Mouse (Mus musculus): ENCODE measurements around the gene Esp22. TPM values are rescaled to one million over a fixed set of nuclear protein-coding genes. Genes with fewer than 3 reads are reported as not detected.
"Not testable (repeated sequence)": the region's sequence is repeated elsewhere in the genome, so short reads cannot be mapped to it uniquely, and the experiment has no call there.

The Esp22 gene
- polyA plus RNA-seq (2015; fragmentation: Nextera tagmentation; extraction: Ambion mirVana): not detected in 2 replicates

DNA sequence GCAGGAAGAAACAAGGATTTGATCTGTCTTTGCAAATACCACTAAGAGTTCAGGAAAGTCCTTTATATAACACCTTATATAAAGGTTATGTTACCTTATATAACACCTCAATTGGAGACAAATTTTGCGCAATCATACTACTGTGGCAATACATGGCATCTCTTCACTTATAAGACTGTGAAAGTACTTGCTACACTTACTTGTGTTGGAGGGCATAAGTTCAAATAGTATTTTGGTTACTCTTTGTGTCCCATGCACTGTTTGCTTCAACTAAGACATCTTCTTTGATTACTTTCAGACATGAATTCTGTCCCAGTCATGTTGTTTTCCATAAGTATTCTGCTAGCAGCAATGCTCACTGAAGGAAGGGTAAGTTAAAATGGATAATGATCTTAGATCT lies at the start of gene Esp22:
Gene Esp22, plus strand, starts transcription at position 301 of the 400 bp plus-strand sequence.
- H3K27me3 ChIP-seq (ENCODE audit: insufficient read depth, low read length): no peaks in the 10 kb centered on the region
- WGBS: 86% methylated on average over 1 of the region's 1 CpGs
- no peak within 1 kb of the TSS for H3K9ac ChIP-seq (ENCODE audit: low read depth, low read length)

DNA sequence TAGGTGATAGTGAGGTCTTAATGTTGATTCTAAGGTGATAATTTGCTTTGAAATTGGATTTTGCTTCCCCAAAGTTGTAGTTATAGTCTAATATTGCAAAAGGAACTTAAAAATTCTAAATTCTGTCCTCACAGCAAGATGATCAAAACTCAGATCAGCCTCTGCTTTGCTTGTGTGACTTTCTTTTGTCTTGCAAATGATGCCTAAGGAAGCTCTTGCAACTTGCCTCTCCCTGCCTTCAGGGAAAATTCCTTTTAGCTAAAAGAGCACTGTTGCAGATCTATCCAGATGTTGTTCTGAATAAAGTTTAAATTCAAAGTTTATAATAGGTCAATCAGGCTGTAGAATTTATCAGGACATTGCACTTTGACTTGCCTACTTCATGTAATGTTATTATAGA lies 31.5 kb upstream of the Esp22 start:
- H3K27ac ChIP-seq: no peak overlapping the region
- H3K27me3 ChIP-seq (ENCODE audit: insufficient read depth, low read length): no peaks in the 10 kb centered on the region
- H3K9ac ChIP-seq (ENCODE audit: low read depth, low read length): no peak overlapping the region
- no peaks in the 10 kb centered on the region for H3K9me3 ChIP-seq (replicated peaks; ENCODE audit: low read length)
- ATAC-seq (replicated peaks; ENCODE audit: low FRiP score, low read depth) (no peak), DNase-seq (ENCODE audit: low spot score) (no peak)
- TF ChIP-seq CTCF (IDR thresholded peaks at IDR 0.05; ENCODE audit: low read depth): no peak
- H3K4me3 ChIP-seq (replicated peaks; ENCODE audit: low read depth, low read length): no peak overlapping the region
- H3K4me2 ChIP-seq (ENCODE audit: low read length): no peak overlapping the region
- no peaks in the 10 kb centered on the region for H3K4me1 ChIP-seq (replicated peaks; ENCODE audit: insufficient read depth, low read length)
- H3K36me3 ChIP-seq (ENCODE audit: insufficient read depth, low read length): no peaks in the 10 kb centered on the region

More for the DNA sequence above, at the start of gene Esp22:
- H3K27ac ChIP-seq: no peak within 1 kb of the TSS
- no peak within 1 kb of the TSS for H3K4me3 ChIP-seq (replicated peaks; ENCODE audit: low read depth, low read length)
- no peak within 1 kb of the TSS for H3K4me2 ChIP-seq (ENCODE audit: low read length)
- ATAC-seq (replicated peaks; ENCODE audit: low FRiP score, low read depth): no peak
- H3K36me3 ChIP-seq (ENCODE audit: insufficient read depth, low read length): no peaks in the 10 kb centered on the region
- no peaks in the 10 kb centered on the region for H3K9me3 ChIP-seq (replicated peaks; ENCODE audit: low read length)
- H3K4me1 ChIP-seq (replicated peaks; ENCODE audit: insufficient read depth, low read length): no peaks in the 10 kb centered on the region
- no peak for DNase-seq (ENCODE audit: low spot score)
- no peak for TF ChIP-seq CTCF (IDR thresholded peaks at IDR 0.05; ENCODE audit: low read depth)

DNA sequence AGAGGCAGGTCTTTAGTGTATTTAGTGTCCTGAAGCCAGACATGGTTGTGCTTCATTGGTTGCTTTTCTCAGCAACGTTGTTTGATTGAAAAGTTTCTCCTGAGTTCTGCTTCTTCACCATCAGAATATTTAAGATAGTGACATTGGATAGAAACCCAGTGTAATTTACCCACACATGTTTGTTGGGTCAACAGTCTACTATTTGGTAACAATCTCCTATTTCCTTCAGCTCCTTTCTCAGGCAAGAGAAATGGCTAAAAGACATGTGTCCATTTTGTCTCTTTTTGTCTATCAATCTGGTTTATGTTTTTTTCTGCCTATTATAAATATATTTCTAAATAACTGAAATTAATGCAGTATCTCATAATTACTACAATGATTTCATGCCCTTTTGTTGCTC lies 18.2 kb upstream of the Esp22 start, which contains the start of gene Esp23:
Gene Esp23, minus strand, starts transcription at position 101 of the 400 bp plus-strand sequence.
- Histone ChIP-seq H3K4me2 (ENCODE audit: low read length) (no peak within 1 kb of the TSS), H3K27ac (no peak within 1 kb of the TSS), H3K36me3 (ENCODE audit: insufficient read depth, low read length) (no peaks in the 10 kb centered on the region), H3K4me1 (replicated peaks; ENCODE audit: insufficient read depth, low read length) (no peaks in the 10 kb centered on the region), H3K4me3 (replicated peaks; ENCODE audit: low read depth, low read length) (no peak within 1 kb of the TSS), H3K9ac (ENCODE audit: low read depth, low read length) (no peak within 1 kb of the TSS), H3K9me3 (replicated peaks; ENCODE audit: low read length) (no peaks in the 10 kb centered on the region), H3K27me3 (ENCODE audit: insufficient read depth, low read length) (no peaks in the 10 kb centered on the region)
- TF ChIP-seq CTCF (IDR thresholded peaks at IDR 0.05; ENCODE audit: low read depth): no peak
- ATAC-seq (replicated peaks; ENCODE audit: low FRiP score, low read depth): no peak
- WGBS: 45% methylated on average over 1 of the region's 1 CpGs
- no peak for DNase-seq (ENCODE audit: low spot score)

DNA sequence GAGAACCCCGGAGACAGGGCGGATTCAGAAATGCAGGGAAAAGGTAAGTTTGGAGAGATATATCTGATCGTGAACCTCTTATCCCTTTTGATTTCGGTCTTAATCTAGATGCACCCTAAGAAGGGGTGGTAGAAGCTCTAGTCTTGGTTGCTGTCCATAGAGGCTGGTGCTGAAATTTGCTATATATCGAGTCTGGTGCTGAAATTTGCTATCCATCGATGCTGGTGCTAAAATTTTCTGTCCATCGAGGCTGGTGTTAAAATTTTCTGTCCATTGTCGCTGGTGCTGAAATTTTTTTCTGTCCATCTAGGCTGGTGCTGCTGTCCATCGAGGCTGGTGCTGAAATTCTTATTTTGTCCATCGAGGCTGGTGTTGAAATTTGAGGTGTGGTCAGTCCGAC lies 12.0 kb downstream of the Esp22 start:
- H3K4me2 ChIP-seq (ENCODE audit: low read length); H3K36me3 ChIP-seq (ENCODE audit: insufficient read depth, low read length); H3K9ac ChIP-seq (ENCODE audit: low read depth, low read length); H3K4me1 ChIP-seq (replicated peaks; ENCODE audit: insufficient read depth, low read length); H3K27me3 ChIP-seq (ENCODE audit: insufficient read depth, low read length); H3K9me3 ChIP-seq (replicated peaks; ENCODE audit: low read length); ATAC-seq (replicated peaks; ENCODE audit: low FRiP score, low read depth); H3K4me3 ChIP-seq (replicated peaks; ENCODE audit: low read depth, low read length); H3K27ac ChIP-seq: not testable (repeated sequence)
- DNase-seq (ENCODE audit: low spot score): peak; percentile 4
- WGBS: 78% methylated on average over 11 of the region's 11 CpGs

DNA sequence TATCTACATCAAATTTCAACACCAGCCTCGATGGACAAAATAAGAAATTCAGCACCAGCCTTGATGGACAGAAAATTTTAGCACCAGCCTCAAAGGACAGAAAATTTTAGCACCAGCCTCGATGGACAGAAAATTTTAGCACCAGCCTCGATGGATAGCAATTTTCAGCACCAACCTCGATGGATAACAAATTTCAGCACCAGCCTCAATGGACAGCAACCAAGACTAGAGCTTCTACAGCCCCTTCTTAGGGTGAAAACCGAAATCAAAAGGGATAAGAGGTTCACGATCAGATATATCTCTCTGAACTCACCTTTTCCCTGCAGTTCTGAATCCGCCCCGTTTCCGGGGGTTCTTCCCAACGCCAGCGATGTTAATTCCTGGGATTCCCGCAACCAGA lies 34.0 kb downstream of the Esp22 start:
- not testable (repeated sequence) for H3K9ac ChIP-seq (ENCODE audit: low read depth, low read length); H3K36me3 ChIP-seq (ENCODE audit: insufficient read depth, low read length); H3K4me3 ChIP-seq (replicated peaks; ENCODE audit: low read depth, low read length); ATAC-seq (replicated peaks; ENCODE audit: low FRiP score, low read depth); H3K4me2 ChIP-seq (ENCODE audit: low read length); H3K27ac ChIP-seq; H3K4me1 ChIP-seq (replicated peaks; ENCODE audit: insufficient read depth, low read length); H3K27me3 ChIP-seq (ENCODE audit: insufficient read depth, low read length); H3K9me3 ChIP-seq (replicated peaks; ENCODE audit: low read length); DNase-seq (ENCODE audit: low spot score)
- WGBS: 70% methylated on average over 12 of the region's 12 CpGs

Other genes starting within 250 kb of the Esp22 start
- not detected in 2 replicates for gene Esp24, start 58.6 kb upstream of the Esp22 start, polyA plus RNA-seq (2015; fragmentation: Nextera tagmentation; extraction: Ambion mirVana)
- not detected in 2 replicates for gene Gm21903, start 52.0 kb upstream of the Esp22 start, polyA plus RNA-seq (2015; fragmentation: Nextera tagmentation; extraction: Ambion mirVana)
- not detected in 2 replicates for gene Esp23, start 18.3 kb upstream of the Esp22 start, polyA plus RNA-seq (2015; fragmentation: Nextera tagmentation; extraction: Ambion mirVana)